Mouse (Mus musculus) G1E (cell line): ENCODE results near the gene Serpinb6a.

ENCODE experiments used
- CTCF ChIP-seq: IDR thresholded peaks from 2 replicates; pipeline ENCODE4 v1.5.1; 2012; ENCODE audit warnings: low read depth, low read length, inconsistent platforms, mixed read lengths
- GATA1 ChIP-seq: IDR thresholded peaks from 2 replicates; pipeline ENCODE4 v1.6.1; 2012; ENCODE audit warnings: borderline replicate concordance, low read length, inconsistent platforms, mixed read lengths
- POLR2AphosphoS5 ChIP-seq: IDR thresholded peaks from 2 replicates; pipeline ENCODE4 v1.6.1; 2012; ENCODE audit warnings: low read depth, low read length, inconsistent platforms; ENCODE audit not compliant: insufficient replicate concordance
- TAL1 ChIP-seq: conservative IDR thresholded peaks from 2 replicates; pipeline ENCODE4 v1.6.1; 2012; ENCODE audit warnings: low read depth, low read length, inconsistent platforms, mixed read lengths

DNA sequence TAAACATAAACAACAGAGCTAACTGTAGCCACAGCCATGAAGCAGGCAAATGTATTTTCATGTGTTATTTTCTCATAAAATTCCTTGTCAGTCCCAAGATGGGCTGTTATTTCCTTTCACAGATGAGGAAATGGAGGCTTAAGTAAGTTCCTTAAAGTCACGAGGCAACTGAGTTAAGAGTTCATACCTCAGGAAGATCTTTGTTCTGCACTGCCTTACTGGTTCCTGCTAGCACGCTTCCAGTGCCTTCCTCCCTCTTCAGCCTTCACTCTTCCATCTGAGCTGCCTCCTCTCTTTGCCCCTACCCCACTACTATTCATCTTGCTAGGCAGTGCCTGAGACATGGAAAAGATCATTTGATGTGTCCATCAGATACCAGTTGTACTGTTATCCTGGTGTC lies 4.6 kb upstream of the Serpinb6a start:
- TF ChIP-seq CTCF = no peak
- TF ChIP-seq TAL1 = no peak
- no peak for TF ChIP-seq GATA1
- no peak for TF ChIP-seq POLR2AphosphoS5
